Mouse (Mus musculus) hindlimb bud, embryonic 11.5 days (tissue): ENCODE measurements around the gene Fam183b.
A peak's percentile ranks its signal among the peaks of the same experiment; 100 is the strongest.
"Not testable (repeated sequence)": the region's sequence is repeated elsewhere in the genome, so short reads cannot be mapped to it uniquely, and the experiment has no call there.

ENCODE experiments used
- DNase-seq: peaks from one replicate; pipeline ENCODE4 v3.0.0-alpha.2; 2012; ENCODE audit warnings: low read depth, low spot score; ENCODE audit errors: extremely low spot score

The Fam183b gene

GRCm38 (mm10) chr11:58801558-58802228 is at the start of gene Fam183b:
Gene Fam183b, minus strand, starts transcription at chr11:58801960.
- DNase-seq = no peak

GRCm38 (mm10) chr11:58849731-58850130 is 48.0 kb upstream of the Fam183b start:
- no peak for DNase-seq

DNA sequence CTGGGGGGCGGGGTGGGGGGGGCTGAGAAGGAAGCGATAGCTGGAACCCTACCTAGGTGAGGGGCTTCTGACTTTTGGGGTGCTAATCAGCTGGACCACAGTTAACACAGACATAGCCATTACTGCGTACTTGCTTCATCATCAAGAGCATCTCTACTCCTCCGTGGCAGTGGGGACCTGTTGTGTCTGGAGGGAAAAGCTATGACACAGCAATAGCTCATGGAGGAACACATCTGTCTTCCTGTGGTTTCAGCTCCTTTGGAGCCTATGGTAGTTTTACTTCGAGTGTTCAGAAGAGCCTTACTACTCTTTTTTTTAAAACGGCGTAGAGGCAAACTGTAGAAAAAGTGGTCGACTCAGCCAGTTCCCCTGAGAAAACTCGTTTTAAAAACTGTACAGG is 45.9 kb upstream of the Fam183b start:
- DNase-seq = no peak

DNA sequence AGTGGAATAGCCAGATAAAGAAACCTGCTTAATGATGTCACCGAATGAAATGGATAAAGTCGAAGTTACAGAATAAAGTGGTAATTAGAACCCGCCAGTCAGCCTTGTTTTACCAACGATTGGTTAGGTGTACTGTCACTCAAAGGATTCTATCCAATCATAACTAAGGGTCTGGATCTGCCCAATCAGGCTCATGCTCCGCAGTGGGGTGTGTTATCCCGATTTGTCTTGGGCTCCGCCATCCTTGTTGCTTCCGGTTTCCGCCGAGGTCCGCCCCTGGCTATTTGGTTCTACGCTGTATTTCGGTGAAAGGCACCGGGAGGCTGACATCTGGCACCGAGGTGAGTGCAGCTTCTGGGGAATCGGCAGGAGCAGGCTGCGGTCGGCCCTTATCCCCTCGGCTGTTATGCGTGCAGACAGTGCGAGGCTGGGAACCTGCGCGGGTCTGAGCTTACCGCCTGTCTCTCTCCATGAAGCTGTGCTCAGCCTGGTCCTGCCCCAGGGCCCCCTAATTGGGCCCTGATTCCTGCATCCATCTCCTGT is 45.2 kb upstream of the Fam183b start, which contains the start of gene Gm12258:
Gene Gm12258 (plus strand): TSS at position 240 of the 543 bp plus-strand sequence.
- DNase-seq = peak; percentile 100

DNA sequence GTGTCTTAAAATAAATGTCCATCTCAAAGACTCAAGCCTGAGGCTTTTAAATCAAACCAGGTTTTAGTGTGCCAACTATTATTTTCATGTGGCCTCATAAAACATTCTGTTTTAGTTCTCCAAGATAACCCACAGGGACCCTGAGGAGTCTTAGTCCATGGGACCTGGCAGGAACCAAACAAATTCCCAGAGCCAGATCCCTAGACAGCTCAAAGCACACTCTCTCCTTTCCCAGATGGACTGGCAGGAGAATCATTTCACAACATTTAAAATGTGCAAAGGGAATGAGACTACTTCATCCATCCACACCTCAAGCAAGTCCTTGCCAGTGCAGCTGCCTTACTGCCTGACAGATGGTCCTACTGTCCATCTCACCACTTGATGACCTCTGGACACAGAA is 37.2 kb upstream of the Fam183b start, which contains the start of gene Olfr311:
Gene Olfr311 (plus strand): TSS at position 301 of the 400 bp plus-strand sequence.
- not testable (repeated sequence) for DNase-seq

DNA sequence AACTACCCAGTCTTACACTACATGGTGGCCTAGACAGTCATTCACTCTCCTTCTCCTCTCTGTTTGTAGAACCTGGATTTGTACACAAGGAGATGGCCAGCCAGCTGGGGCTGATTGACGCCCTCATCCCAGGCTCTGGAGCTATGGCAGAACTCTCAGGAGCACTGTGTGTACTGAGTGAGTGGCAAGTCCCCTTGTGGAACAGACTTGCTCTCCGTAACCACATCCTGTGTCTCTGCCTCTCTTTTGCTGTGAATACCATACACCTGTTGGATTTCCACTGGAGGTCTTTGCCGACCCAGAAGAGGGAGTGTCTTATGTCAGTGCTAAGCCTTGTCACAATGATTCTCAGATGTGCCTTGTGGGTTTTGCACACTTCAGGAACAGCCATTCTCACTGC is 30.8 kb upstream of the Fam183b start:
- DNase-seq = not testable (repeated sequence)

GRCm38 (mm10) chr11:58829764-58830163 is 28.0 kb upstream of the Fam183b start:
- no peak for DNase-seq

- not testable (repeated sequence) for DNase-seq
These were observed 27.2 kb upstream of the Fam183b start, which contains the start of gene Olfr312 for GRCm38 (mm10) chr11:58828937-58829336. Gene Olfr312, plus strand, starts transcription at chr11:58829237.

- DNase-seq = no peak
These were observed 13.9 kb upstream of the Fam183b start for GRCm38 (mm10) chr11:58815676-58816075.

- DNase-seq = not testable (repeated sequence)
These were observed 12.9 kb upstream of the Fam183b start, which contains the start of gene Olfr313 for GRCm38 (mm10) chr11:58814700-58815099. Gene Olfr313, plus strand, starts transcription at chr11:58815000.

DNA sequence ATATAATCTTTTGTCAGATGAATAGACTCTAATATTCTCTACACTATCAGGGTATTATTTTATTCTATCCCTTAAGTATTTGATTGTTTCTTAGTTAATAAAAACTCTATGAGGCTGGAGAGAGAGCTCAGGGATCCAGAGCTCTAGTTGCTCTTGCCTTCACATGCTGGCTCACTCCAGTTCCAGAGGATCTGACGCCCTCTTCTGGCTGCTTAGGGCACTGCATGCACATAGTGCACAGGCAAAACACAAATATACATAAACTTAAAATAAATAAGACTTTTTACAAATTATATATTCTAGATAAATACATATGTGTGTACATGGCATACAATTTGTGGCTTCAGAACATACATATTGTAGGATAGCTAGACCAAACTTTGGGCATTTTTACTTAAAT is 10.2 kb upstream of the Fam183b start:
- no peak for DNase-seq

DNA sequence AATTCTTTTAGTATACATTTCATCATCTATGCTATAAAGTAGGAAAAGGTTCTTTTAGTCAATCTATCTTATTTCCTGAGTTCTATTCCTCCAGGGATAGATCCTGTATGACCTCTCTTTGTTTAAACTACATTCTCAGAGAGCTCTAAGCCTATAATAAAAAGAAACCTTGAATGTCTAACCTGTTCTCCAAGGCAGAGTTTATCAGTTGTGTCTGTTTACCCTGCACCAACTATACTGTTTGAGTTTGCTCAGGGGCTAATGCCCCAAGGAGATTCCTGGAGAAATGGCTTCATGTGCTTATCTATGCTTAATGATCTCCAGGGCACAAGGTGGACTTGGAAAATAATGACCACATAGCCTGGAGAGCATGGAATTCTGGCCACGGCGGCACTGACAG is 2.6 kb upstream of the Fam183b start:
- no peak for DNase-seq

DNA sequence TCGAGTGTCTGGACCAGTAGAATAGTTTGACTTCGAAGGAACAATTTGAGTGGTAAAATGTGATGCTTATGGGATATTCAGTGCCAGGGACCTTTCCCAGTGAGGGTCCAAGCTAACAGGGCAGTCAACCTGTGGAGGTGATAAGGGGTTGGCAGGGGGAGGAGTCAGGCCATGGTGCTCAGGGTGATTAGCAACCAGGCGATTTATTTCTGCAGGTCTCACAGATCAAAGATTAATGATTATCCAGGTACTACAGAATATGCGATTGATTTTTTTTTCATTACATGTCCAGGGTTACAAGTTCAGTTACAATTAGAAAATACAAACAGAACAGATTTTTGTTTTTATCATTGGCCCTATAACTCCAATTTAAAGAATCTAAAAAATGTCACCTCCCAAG is 2.1 kb upstream of the Fam183b start:
- no peak for DNase-seq

DNA sequence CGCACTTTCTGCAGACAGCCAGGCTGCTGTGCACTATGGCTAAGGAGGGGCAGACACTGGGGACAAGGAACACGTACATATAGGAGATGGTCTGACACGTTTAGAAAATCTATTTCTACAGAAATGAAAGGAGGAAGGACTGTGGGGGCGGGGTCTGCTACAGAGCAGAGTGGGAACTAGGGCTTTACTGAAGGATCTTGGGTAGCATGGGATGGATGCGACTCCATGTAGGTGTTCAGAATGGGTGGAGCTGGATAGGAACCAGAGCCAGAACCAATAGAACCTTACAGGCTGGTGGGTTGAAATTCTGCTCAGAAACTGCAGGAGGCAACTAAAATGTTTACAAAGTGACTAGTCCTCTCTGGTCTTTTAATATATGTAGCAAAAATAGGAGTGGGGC is 2.0 kb downstream of the Fam183b start:
- DNase-seq = no peak

DNA sequence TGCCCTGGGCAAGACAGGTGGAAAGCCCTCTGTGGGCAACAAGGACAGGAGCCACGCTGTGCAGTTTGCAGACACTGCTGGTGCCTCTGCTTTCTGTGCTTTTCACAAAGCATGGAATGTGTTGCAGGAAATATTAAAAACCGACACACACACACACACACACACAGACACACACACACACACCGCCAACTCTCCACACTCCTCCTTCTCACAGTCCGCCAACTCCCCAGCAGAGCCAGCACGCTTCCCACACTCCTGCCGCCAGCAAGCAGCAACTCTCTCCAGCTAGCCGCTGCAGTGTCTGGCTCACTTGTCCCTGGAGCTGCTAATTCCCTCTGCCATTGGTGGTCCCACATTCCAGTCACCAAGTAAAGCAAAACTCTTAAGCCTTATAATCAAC is 4.9 kb downstream of the Fam183b start:
- no peak for DNase-seq

- no peak for DNase-seq
These were observed 5.9 kb downstream of the Fam183b start for GRCm38 (mm10) chr11:58795856-58796255.

- no peak for DNase-seq
These were observed 11.1 kb downstream of the Fam183b start for GRCm38 (mm10) chr11:58790646-58791045.

DNA sequence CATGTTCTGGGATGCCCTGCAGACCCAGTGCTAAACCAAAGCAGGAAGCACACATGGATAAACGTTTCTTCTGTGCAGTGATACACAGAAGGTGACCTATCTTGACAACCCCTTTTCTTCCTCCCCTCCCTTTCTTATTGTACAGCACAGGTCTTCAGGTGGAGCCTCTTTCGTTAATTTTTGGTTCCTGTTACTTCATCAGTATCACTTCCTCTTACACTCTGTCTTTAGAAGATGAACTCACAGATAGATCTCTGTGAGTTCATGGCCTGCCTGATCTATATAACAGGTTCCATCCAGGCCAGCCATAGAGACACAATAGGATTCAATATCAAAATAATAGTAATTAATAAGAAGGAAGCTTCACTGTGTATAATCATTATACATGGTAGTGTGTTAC is 11.7 kb downstream of the Fam183b start:
- DNase-seq = no peak

DNA sequence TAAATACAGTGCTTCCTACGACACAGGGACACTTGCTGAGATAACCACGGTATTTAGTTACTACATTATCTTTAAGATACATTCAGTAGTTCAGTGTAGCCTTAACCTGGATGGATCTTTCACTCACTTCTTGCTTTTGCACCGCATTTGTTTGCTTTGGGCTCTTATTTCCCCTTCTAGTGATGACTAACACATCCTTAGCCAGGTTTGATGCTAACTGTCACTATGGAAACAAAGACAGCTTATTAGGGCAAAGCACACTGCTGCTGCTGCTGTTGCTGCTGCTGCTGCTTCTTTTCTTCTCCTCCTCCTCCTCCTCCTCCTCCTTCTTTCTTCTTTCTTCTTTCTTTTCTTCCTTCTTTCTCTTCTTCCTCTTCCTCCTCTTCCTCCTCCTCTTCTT is 12.2 kb downstream of the Fam183b start:
- DNase-seq = no peak

GRCm38 (mm10) chr11:58788346-58788745 is 13.4 kb downstream of the Fam183b start:
- DNase-seq = no peak

DNA sequence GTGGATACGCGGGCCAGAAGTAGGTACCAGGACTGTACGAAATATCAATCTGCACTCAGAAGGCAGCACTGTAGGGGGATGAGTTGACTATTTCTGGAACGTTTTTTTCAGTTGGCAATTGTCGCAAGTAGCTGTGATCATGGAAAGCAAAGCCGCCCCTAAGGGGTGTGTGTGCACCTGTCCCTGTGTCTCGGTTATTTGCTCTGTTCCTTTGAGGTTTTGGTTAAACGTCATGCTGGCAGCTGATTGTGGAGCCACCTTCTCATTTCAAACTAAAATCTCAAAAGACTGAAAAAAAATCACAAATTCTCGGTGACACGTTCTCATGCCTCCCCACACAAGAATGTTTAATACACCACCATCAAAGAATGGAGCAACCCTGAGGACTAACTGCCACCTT is 14.1 kb downstream of the Fam183b start:
- no peak for DNase-seq

DNA sequence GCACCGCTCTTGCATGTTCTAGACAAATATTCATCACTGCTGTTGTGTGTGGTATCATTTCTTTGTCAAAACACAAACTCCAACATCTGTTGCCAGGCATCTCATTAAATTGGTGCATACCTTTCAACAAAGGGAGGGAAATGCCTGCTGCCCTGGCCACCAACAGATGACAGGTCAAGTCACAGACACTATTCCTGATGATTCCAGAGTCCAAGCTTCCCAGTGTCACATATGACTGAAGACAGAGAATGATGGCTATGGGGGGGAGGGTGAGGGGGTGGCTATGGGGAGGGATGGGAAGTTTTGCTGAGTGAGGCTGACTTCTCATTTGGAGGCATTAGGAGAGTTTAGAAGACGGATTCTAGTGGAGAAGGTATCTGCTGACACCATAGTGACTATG is 17.6 kb downstream of the Fam183b start:
- no peak for DNase-seq
